ENCODE assay signal across 17 mouse cellular contexts in the genomic region with DNA sequence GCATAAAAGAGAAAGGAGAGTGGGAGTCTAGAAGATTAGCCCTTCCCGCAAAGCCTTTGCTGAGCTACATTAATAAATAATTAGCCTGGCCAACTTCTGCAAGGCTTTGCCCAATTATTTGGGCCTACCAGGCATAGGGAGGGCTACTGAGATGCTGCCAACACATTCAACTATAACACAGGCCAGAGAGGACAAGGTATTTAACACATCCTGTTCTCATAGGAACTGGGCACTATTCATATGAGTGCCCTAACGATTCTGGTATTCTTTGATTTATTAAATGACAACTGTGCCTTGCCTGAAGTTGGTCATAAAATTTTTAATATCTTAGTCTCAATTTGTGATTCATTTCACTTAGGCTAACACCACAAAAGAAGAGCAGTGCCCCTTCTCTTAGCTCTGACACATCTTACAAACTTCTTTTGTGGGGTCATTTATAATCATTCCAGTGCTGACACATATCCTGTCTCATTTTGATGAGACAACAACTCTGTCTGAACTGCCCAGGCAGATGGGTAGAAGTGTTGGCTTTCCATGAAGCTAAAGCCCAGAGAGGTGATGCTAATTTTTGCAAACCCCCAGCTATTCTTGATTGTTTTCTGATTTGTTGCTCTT.
"Had no signal": no experiment of that assay in that cellular context is flagged by ENCODE, and none has a peak within 500 bp of the region (broad histone marks: within the 10 kb centered on the region; RNA-seq: fewer than 3 reads in every experiment).

No protein-coding gene starts in this region.

- H3K27me3 ChIP-seq: midbrain, embryonic 12.5 days; neural tube, embryonic 13.5 days; neural tube, embryonic 15.5 days had no signal

- DNase-seq: lung, embryonic 14.5 days; lung, postnatal 10 days; lung, postnatal 4 days; midbrain, embryonic 14.5 days; retina, postnatal 1 day; right cerebral cortex, adult 18-20 months; right cerebral cortex, postnatal 25 days; right cerebral cortex, postnatal 4 days; spleen, adult 18-20 months; thymus, adult 18-20 months; thymus, postnatal 14 days; thymus, postnatal 36 days had no signal

- H3K27ac ChIP-seq: midbrain, embryonic 10.5 days; midbrain, embryonic 12.5 days; neural tube, embryonic 13.5 days; neural tube, embryonic 15.5 days had no signal

- H3K4me3 ChIP-seq: midbrain, embryonic 10.5 days; midbrain, embryonic 12.5 days; myocyte; neural tube, embryonic 13.5 days; neural tube, embryonic 15.5 days had no signal

- H3K36me3 ChIP-seq: midbrain, embryonic 10.5 days; midbrain, embryonic 12.5 days; neural tube, embryonic 13.5 days; neural tube, embryonic 15.5 days had no signal

- H3K4me1 ChIP-seq: midbrain, embryonic 10.5 days; midbrain, embryonic 12.5 days; neural tube, embryonic 13.5 days; neural tube, embryonic 15.5 days had no signal
